Mouse (Mus musculus) liver, embryonic 11.5 days (tissue): ENCODE measurements around the gene Stard10. TPM values are rescaled to one million over a fixed set of nuclear protein-coding genes. Genes with fewer than 3 reads are reported as not detected.

Experiments
- ATAC-seq: fragments of 200-750 bp; cut with Nextera tagmentation; replicated peaks from 2 replicates; pipeline ENCODE4 v1.8.0; 2017; ENCODE audit warnings: moderate number of reproducible peaks, mild to moderate bottlenecking, moderate TSS enrichment, moderate library complexity; ENCODE audit not compliant: low FRiP score
- DNase-seq: peaks from one replicate; pipeline ENCODE4 v3.0.0-alpha.2; 2017; ENCODE audit warnings: low spot score
- H3K27ac ChIP-seq: fragments of 300-500 bp; sonication (generic); 2 replicates; pipeline ENCODE4 v1.5.1; 2014; ENCODE audit warnings: mild to moderate bottlenecking, low read depth, low read length, control low read depth
- H3K27me3 ChIP-seq: fragments of 300-500 bp; sonication (generic); replicated peaks from 2 replicates; pipeline ENCODE4 v1.6.1; 2014; ENCODE audit warnings: low read length, mixed read lengths; ENCODE audit not compliant: control insufficient read depth, insufficient read depth
- H3K36me3 ChIP-seq: fragments of 300-500 bp; sonication (generic); 2 replicates; pipeline ENCODE4 v1.6.1; 2014; ENCODE audit warnings: mild to moderate bottlenecking, low read length, moderate library complexity, mixed read lengths; ENCODE audit not compliant: control insufficient read depth, insufficient read depth
- H3K4me1 ChIP-seq: fragments of 300-500 bp; sonication (generic); replicated peaks from 2 replicates; pipeline ENCODE4 v1.6.1; 2014; ENCODE audit warnings: low read length, mixed read lengths; ENCODE audit not compliant: control insufficient read depth, insufficient read depth
- H3K4me2 ChIP-seq: fragments of 300-500 bp; sonication (generic); 2 replicates; pipeline ENCODE4 v1.6.1; 2014; ENCODE audit warnings: mild to moderate bottlenecking, control low read depth, moderate library complexity
- H3K4me3 ChIP-seq: fragments of 300-500 bp; sonication (generic); 2 replicates; pipeline ENCODE4 v1.5.1; 2014; ENCODE audit warnings: low read depth, low read length, control low read depth
- H3K9ac ChIP-seq: fragments of 300-500 bp; sonication (generic); 2 replicates; pipeline ENCODE4 v1.6.1; 2014; ENCODE audit warnings: low read depth, low read length, control low read depth
- H3K9me3 ChIP-seq: fragments of 300-500 bp; sonication (generic); 2 replicates; pipeline ENCODE4 v1.6.1; 2016; ENCODE audit warnings: low read length, inconsistent platforms, mixed read lengths; ENCODE audit not compliant: control insufficient read depth
- WGBS: fragments of 180-500 bp; shearing (Covaris S2); extraction: QIAGEN DNeasy Blood & Tissue Kit; methylation state at CpG from one replicate; pipeline ENCODE4 v1.1.7; 2014; 5-methylcytosine and 5-hydroxymethylcytosine counted together
- polyA plus RNA-seq: library from polyadenylated mRNA; unstranded; fragments of >200 nt; fragmentation: Nextera tagmentation; extraction: Ambion mirVana; gene quantifications from 2 replicates; pipeline ENCODE4 v1.2.1, GENCODE M21; 2014

Stard10 gene
- polyA plus RNA-seq, 1 experiment from 2014 or later = 93.9 TPM

GRCm38 (mm10) chr7:101320399-101321217, 3.7 kb downstream of the Stard10 start:
- H3K36me3 ChIP-seq = no peaks in the 10 kb centered on the region
- H3K9me3 ChIP-seq = no peaks in the 10 kb centered on the region
- peak overlapping the region; percentile 80 for H3K27ac ChIP-seq
- 5% methylated on average over 36 of the region's 37 CpGs for WGBS
- ATAC-seq (peak; percentile 42), DNase-seq (peak; percentile 73)
- no peaks in the 10 kb centered on the region for H3K27me3 ChIP-seq
- peak overlapping the region; percentile 82 for H3K9ac ChIP-seq
- peaks cover 77% of the 10 kb centered on the region for H3K4me1 ChIP-seq
- H3K4me3 ChIP-seq = peak overlapping the region; percentile 76
- H3K4me2 ChIP-seq = peak overlapping the region; percentile 99

GRCm38 (mm10) chr7:101321218-101321827, 4.4 kb downstream of the Stard10 start:
- DNase-seq = peak; percentile 63
- peak overlapping the region; percentile 80 for H3K27ac ChIP-seq
- peak overlapping the region; percentile 82 for H3K9ac ChIP-seq
- peak overlapping the region; percentile 99 for H3K4me2 ChIP-seq
- WGBS = 1% methylated on average over 61 of the region's 61 CpGs
- no peaks in the 10 kb centered on the region for H3K36me3 ChIP-seq
- peaks cover 74% of the 10 kb centered on the region for H3K4me1 ChIP-seq
- peak; percentile 24 for ATAC-seq
- peak overlapping the region; percentile 76 for H3K4me3 ChIP-seq
- no peaks in the 10 kb centered on the region for H3K9me3 ChIP-seq
- no peaks in the 10 kb centered on the region for H3K27me3 ChIP-seq

- peak overlapping the region; percentile 76 for H3K4me3 ChIP-seq
Measured at GRCm38 (mm10) chr7:101323141-101323594, 6.3 kb downstream of the Stard10 start.

GRCm38 (mm10) chr7:101324142-101324962, 7.5 kb downstream of the Stard10 start:
- H3K27me3 ChIP-seq = no peaks in the 10 kb centered on the region
- DNase-seq (no peak), ATAC-seq (no peak)
- no peak overlapping the region for H3K9ac ChIP-seq
- H3K4me2 ChIP-seq = peak overlapping the region; percentile 47
- H3K27ac ChIP-seq = peak overlapping the region; percentile 74
- WGBS = 52% methylated on average over 6 of the region's 6 CpGs
- H3K9me3 ChIP-seq = no peaks in the 10 kb centered on the region
- peaks cover 52% of the 10 kb centered on the region for H3K4me1 ChIP-seq
- H3K36me3 ChIP-seq = no peaks in the 10 kb centered on the region
- no peak overlapping the region for H3K4me3 ChIP-seq

More at GRCm38 (mm10) chr7:101323141-101323594, 6.3 kb downstream of the Stard10 start:
- no peaks in the 10 kb centered on the region for H3K27me3 ChIP-seq
- H3K4me2 ChIP-seq = peak overlapping the region; percentile 99
- peak; percentile 45 for ATAC-seq
- H3K9me3 ChIP-seq = no peaks in the 10 kb centered on the region
- peaks cover 58% of the 10 kb centered on the region for H3K4me1 ChIP-seq
- H3K9ac ChIP-seq = peak overlapping the region; percentile 4; the same call in 1 of the 2 replicates
- H3K36me3 ChIP-seq = no peaks in the 10 kb centered on the region
- 47% methylated on average over 4 of the region's 4 CpGs for WGBS
- peak overlapping the region; percentile 74; the same call in 1 of the 2 replicates for H3K27ac ChIP-seq
- no peak for DNase-seq

- Histone ChIP-seq H3K36me3 (no peaks in the 10 kb centered on the region), H3K9me3 (no peaks in the 10 kb centered on the region), H3K4me2 (no peak overlapping the region; the same call in 1 of the 2 replicates), H3K4me1 (peaks cover 37% of the 10 kb centered on the region), H3K27me3 (no peaks in the 10 kb centered on the region), H3K4me3 (no peak overlapping the region), H3K9ac (no peak overlapping the region), H3K27ac (no peak overlapping the region)
- ATAC-seq (no peak), DNase-seq (no peak)
- WGBS = 81% methylated on average over 5 of the region's 5 CpGs
Measured at GRCm38 (mm10) chr7:101326006-101326405, 9.1 kb downstream of the Stard10 start.

GRCm38 (mm10) chr7:101327263-101327662, 10.4 kb downstream of the Stard10 start:
- WGBS = 62% methylated on average over 5 of the region's 5 CpGs
- no peak overlapping the region for H3K4me3 ChIP-seq
- ATAC-seq (no peak), DNase-seq (no peak)
- no peaks in the 10 kb centered on the region for H3K9me3 ChIP-seq
- no peak overlapping the region for H3K4me2 ChIP-seq
- H3K36me3 ChIP-seq = no peaks in the 10 kb centered on the region
- H3K27me3 ChIP-seq = no peaks in the 10 kb centered on the region
- no peak overlapping the region for H3K27ac ChIP-seq
- no peak overlapping the region for H3K9ac ChIP-seq
- H3K4me1 ChIP-seq = peaks cover 32% of the 10 kb centered on the region

- Histone ChIP-seq H3K36me3 (no peaks in the 10 kb centered on the region), H3K4me3 (no peak overlapping the region), H3K27me3 (no peaks in the 10 kb centered on the region), H3K4me1 (peaks cover 27% of the 10 kb centered on the region), H3K27ac (no peak overlapping the region), H3K9ac (no peak overlapping the region), H3K9me3 (no peaks in the 10 kb centered on the region), H3K4me2 (no peak overlapping the region)
- DNase-seq (no peak), ATAC-seq (no peak)
- 88% methylated on average over 2 of the region's 2 CpGs for WGBS
Measured at GRCm38 (mm10) chr7:101327786-101328185, 10.9 kb downstream of the Stard10 start.

- peaks cover 19% of the 10 kb centered on the region for H3K4me1 ChIP-seq
- ATAC-seq (no peak), DNase-seq (no peak)
- no peak overlapping the region for H3K9ac ChIP-seq
- no peak overlapping the region for H3K27ac ChIP-seq
- H3K4me3 ChIP-seq = no peak overlapping the region
- H3K27me3 ChIP-seq = no peaks in the 10 kb centered on the region
- no peaks in the 10 kb centered on the region for H3K36me3 ChIP-seq
- H3K4me2 ChIP-seq = no peak overlapping the region
- H3K9me3 ChIP-seq = no peaks in the 10 kb centered on the region
- WGBS = 70% methylated on average over 4 of the region's 4 CpGs
Measured at GRCm38 (mm10) chr7:101328621-101329158, 11.8 kb downstream of the Stard10 start.
